Mouse (Mus musculus) kidney, postnatal 4 days (tissue): Measurements from ENCODE around the gene Lactbl1.

Source experiments
- DNase-seq, 2 experiments: peaks; one replicate each; pipeline ENCODE4 v3.0.0; 2021; ENCODE audit warnings: mixed read lengths in 2 of 2

Gene Lactbl1

DNA sequence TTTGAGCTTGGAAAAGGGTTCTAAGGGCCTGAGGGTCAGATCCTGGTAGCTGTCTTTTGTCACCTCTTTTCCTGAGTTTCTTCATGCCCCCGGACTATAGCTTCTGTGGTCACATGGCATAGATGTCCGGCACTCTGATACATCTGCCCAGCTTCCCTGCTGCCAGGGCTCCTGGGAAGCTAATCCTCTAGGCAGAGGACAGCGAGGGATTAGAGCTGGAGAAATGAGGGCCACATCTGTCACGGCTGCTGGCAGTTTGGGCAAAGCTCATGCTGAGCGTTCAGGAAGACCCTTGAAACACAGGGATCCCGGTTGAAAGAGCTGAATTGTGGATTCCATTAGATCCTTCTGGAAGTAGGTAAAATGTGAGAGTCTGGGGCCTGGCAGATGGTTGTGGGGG lies at the start of gene Lactbl1:
TSS of gene Lactbl1 (plus strand) at position 234 of the 400 bp plus-strand sequence.
- DNase-seq = no peak

DNA sequence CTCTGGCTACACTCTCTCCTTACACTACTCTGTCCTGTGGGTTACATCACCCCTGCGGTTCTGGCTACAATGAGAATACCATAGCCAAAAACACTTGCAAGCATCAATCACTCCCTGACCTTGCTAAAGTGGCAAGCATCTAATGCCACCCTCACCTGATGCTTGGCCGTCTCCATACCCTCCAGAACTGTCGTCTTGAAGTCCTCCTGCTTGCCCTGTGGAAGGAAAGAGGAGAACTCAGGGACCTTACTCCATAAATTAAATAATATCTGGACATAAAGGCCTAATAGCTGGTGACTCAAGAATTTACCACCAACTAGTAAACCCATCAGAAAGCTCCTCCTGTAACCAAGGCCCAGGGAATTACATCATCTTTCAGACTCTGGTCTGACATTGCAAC lies 40.5 kb upstream of the Lactbl1 start:
- no peak for DNase-seq

DNA sequence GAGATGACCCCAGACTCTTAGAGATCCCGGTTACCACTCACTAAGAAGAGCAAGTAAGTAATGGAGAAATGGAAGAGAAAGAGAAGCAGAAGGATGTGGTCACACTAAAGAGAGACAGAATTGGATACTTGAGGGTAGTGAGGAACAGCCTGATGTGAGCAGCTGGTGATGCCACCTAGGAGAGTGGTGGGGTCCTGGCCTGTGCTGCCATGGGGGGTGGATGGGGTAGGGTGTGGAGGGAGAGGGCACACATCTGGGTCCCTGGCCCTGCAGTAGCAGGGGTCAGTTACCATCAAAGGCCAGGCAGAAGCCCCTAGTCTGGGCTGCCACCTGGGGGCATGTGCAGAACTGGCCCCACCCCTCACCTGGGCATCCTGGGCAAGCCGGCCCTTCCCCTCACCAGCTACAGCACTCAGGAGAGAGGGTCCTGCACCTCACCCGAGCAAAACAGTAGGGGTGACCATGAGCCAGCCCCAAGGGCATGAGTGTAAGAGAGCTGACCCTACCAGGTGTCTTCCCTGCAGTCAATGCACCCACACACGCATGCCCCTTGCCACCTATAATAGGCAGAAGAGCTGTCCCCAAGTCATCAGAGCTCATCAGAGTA lies 35.1 kb upstream of the Lactbl1 start:
- DNase-seq = no peak

DNA sequence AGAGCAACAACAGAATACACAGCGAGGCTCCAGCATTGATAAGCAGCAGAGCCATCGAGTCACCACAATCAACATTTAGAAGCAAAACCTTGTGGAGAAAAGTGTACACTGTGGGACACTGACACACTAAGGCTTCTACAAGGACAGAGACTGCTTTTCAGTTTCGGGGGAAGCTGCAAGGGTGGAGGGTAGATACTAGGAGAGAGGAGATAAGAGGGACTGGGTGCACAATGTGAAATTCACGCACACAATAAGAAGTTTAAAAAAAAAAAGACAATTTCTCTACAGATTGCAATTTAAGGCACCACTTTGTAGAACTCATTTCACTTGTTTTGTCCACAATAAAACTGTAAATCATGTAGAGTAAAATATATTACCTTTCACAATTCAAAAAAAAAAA lies 34.4 kb upstream of the Lactbl1 start:
- no peak for DNase-seq

DNA sequence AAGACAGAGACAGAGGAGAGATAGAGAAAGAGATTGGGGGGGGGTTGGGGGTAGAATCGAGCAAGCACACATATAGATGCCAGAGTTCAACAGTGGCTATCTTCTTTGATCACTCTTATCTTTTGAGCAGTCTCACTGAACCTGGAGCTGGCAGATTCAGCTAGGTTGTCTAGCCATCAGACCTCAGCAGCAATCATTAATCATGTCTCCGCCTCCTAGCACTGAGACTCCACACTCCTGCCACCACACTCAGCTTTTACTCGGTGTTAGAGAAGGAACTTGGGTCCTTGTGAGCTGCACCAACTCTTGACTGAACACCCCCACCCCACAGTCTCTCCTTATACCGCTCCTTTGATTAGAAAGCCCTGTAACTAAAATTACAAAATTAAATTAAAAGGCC lies 30.3 kb upstream of the Lactbl1 start:
- no peak for DNase-seq

DNA sequence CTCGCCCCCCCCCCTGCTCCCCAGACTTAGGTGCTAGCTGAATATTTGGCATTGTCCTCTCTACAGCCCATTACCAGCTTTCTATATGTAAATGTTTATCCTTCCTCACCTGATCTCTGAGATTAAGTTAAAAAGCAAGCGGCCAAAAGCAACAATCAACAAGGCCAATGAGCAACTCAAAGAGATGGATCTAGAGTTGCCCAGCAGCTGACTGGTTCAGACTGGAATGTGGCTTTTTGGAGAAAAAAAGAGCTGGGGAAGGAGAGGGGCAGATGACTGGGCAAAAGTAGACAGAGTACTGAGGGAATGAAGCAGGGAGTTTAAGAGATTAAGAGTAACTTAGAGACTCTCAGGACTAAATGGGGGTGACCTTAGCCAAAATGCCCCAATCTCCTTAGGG lies 28.4 kb upstream of the Lactbl1 start:
- no peak for DNase-seq

DNA sequence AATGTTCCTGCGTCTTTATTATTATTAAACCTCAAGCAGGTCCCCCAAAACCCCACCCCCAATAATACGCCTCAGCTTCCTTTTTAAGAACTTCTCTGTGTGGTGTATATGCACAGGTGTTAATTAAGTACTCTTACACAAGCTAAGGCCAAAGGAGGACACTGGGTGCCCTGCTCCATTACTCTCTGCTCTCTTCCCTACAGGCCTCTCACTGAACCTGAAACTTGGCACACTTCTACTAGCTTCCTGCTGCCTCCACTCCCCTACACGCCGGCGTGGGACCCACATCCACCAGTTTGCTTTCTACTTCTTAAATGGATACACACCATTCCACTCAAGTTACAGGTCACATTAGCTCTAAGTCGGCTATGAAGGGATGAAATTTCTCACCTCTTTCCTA lies 27.2 kb upstream of the Lactbl1 start:
- peak; percentile 41 to 57 for DNase-seq

DNA sequence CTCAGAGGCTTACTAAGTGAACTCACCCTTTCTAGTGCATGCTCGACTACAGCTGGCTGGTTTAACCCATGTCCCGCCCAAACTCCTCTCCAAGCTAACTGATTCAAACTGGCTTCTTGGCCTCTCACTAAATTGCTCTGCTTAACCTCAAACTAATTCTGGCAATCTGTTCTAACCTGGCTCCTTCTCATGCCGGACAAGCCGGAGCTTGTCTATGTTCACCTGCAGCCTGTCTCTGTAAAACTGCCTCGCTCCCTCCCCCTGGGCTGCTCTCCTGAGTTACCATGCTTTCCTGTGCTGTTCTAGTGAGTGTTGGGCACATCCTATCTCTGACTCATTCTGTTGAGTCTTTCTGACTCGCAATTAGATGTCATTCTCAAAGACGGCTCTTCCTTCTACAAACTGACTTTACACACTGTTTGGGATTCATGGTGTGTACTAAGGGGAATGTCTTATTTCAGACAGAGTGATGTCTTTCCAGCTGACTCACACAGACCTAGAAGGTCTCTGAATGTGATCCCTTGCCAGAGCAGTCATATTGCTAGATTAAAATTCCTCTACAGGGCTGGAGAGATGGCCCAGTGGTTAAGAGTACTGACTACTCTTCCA lies 24.0 kb upstream of the Lactbl1 start:
- no peak for DNase-seq

DNA sequence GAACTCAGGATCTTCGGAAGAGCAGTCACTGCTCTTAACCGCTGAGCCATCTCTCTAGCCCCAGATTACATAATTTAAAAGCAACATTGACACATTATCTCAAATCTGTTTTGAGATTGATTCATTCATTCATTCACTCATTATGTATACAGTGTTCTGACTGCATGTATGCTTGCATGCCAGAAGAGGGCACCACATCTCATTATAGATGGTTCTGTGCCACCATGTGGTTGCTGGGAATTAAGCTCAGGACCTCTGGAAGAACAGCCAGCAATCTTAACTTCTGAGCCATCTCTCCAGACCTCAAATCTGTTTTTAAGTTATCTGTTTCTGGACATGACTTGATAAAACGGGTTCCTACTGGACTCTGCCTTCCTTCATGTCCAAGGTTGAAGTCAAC lies 22.6 kb upstream of the Lactbl1 start:
- no peak for DNase-seq

DNA sequence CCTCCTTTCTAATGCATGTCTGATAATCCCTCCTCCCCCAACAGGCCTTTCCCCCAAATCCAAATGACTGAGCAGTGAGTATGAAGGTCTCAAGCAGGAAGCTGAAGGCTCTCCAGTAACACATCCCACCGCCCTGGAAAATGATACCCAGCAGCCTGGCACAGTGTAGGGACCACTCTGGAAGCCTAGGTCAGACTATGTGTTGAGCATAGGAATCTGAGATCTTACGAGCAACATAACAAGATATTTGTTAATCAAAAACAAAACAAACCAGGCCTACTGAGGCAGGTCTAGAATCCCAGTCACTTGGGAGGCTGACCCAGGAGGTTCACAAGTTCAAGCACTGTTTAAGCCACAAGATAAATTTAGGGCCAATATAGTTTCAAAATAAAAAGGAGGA lies 21.9 kb upstream of the Lactbl1 start:
- no peak for DNase-seq

DNA sequence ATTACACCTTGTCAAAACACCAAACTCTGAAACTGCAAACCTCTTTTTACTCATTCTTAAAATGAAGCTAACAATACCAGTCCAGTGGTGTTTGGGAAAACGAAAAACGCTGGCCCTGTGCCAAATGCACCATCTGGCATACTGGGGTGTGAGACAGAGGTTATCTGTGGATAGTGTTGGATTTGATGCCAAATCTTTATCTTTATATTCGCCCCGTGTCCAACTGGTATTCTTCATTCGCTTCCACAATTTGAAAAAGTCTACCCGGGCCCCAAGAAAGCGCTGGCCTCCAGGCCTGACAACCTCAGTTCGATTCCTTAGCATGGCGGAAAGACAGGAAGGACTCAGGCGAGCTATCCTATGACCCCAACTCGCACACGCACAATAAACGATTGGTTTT lies 20.9 kb upstream of the Lactbl1 start:
- DNase-seq = peak; percentile 78 to 83

DNA sequence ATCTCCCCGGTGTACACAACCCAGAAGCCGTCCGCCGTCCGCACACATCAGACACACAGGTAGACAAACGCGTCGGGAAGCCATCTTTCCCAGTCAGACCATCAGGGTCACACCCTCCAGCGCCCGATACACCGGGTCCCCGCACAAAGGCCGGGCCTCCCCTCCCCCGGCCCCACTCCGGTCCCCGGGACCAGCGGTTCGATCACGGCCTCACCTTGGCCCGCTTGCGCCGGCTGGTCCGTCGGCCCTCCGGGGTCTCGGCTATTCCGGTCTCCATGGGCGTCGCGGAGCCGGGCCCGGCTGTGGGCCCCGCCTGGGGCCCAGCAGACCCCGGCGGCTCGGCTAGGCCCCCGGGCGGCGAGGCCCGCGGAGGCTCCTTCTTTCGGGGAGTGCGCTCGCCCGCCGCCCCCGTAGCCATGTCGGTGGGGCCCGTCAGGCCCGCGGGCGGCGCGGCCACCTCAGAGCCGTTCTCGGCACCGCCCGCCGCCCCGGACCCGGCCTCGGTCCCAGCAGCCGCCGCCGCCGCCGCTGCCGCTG lies 20.3 kb upstream of the Lactbl1 start:
- peak; percentile 55 to 72 for DNase-seq

DNA sequence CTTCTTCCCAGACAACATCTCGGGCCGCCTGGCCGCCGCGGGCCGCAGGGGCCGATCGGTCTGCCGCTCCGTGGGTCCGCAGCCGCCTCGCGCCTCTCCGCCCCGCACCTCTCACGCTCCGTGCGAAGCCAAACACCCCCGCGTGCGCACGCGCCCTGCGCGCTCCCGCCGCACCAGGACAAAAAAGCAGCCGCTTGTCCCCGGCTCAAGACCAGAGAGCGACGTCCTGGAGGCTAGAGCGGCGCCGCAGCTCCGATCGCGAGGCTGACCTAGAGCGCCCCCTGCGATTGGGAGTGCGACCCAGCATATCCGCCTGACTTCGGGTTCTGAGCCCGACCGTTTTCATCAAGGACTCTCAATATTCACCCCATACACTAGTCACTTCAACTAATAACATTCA lies 19.9 kb upstream of the Lactbl1 start, which contains the start of gene Kdm1a:
TSS of gene Kdm1a (minus strand) at position 156 of the 400 bp plus-strand sequence.
- peak; percentile 98 to 99 for DNase-seq

DNA sequence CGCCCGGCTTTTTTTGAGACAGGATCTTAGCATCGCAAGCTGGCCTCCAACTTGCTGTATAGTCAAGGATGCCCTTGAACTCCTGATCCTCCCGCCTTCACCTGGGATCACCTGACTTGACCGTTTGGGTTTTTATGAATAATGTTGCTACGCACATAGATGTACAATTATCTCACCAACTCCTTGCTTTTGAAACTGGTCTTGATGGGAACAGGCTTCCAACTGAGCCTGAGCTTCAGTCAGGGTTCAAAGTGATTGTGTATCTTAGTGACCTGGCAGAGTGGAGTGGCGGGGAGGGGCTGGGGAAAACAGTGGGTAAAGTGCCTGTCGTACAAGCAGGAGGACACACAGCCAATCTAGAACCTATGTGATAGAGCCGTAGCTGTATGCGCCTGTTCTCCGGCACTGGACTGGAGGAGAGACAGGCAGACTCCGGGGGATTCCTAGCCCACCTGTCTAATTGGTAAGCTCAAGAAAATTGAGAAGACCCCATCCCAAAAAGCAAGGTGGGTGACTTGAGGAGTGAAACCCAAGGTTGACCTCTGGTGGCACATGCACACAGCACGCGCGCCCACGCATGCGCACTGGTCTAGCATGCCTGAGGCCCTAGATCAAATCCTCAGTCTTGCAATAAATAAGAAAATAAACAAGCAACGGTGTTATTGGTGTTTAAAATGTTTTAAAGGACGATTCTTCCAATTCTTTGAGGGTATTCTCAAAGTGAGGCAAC lies 16.5 kb upstream of the Lactbl1 start:
- no peak for DNase-seq

DNA sequence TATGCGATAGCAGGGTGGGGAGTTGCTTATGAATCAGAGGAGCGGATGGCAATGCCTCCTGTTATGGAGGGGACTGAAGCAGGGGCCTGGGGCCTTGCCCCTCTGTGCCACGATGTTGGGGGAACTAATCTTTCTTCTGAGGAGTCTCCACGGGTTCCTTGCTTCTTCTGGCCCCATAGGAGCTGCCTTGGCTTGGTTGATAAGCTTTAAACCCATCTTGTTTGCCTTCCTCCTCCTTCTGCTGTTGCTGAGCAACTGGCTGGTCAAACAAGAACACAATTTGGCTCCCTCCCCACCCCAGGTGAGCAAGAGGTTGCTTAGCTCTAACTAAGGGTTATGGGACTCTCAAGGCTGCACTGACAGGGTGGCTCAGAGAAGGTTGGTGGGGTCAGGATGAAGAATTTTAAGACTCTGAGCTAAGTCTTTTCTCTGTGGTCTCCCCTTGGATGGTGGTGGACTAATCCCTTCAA lies 12.0 kb upstream of the Lactbl1 start, which contains the start of gene Tex46:
TSS of gene Tex46 (plus strand) at position 51 of the 470 bp plus-strand sequence.
- no peak for DNase-seq

DNA sequence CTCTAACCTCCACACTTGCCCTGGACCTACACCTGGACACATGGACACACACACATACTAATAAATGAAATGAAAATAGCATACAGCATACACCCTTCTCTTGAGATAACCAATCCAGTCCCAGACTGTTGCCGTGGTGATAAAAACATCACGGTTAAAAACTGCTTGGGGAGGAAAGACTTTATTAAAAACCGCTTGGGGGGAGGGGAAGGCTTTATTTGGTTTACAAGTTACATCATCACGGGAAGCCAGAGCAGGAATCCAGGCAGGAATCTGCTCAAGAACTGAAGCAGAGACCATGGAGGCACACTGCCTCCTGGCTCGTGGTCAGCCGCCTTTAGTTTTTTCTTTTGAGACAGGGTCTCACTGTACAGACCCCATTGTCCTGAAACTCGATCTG lies 8.8 kb upstream of the Lactbl1 start:
- no peak for DNase-seq

DNA sequence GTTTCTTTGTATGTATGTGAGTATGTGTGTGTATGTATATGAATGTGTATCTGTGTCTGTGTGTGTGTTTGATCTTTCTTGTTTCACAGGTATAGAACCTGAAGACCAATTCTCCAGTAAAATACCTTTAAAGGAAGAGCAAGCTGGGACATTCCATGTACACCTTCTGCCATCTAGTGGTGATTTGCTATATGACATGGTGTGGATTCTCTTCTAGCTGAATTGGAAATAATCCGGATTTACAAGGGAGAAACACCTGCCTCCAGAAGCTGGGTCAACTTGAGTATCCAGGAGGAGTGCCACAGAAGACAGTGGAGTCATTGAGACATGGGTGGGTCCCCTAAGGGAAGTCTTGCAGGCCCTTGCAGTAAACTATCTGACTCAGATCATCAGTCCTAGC lies 1.1 kb upstream of the Lactbl1 start:
- peak in 1 of 2 experiments; percentile 26 for DNase-seq

DNA sequence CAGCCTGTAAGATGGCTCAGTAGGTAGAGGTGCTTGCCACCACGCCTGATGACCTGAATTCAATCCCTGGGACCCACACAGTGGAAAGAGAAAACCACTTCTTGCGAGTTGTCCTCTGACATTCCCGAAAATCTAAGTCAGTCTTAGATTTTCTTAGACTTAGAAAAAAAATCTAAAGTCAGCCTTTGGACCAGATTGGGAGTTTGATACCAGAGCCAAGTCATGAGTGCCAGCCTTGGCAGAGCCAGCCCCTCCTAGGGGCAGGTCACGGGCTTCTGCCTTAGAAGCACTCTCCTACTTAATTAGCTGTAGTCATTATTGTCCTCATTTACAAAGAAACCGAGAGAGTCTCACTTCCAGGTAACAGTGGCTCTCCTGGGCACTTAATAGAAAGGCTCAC lies 465 bp upstream of the Lactbl1 start:
- DNase-seq = no peak

DNA sequence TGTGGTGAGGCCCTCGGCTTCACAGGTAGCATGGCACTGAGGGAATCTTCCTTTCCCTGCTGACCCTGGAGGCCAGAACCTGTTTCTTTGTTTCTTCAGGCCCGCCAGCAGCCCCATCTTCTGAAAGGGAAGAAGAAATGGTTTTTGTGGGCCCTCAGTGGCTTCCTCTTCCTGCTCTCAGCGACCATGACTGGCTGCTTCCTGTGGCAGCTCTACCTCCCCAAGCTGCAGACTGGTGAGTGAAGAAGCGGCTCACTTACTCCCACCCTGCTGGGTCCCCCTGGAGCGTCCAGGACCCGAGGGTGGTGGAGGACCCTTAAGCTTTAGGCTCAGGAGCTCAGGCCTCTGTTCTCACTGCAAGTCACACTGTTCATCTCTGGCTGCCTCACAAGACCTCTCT lies 4.2 kb downstream of the Lactbl1 start:
- no peak for DNase-seq

DNA sequence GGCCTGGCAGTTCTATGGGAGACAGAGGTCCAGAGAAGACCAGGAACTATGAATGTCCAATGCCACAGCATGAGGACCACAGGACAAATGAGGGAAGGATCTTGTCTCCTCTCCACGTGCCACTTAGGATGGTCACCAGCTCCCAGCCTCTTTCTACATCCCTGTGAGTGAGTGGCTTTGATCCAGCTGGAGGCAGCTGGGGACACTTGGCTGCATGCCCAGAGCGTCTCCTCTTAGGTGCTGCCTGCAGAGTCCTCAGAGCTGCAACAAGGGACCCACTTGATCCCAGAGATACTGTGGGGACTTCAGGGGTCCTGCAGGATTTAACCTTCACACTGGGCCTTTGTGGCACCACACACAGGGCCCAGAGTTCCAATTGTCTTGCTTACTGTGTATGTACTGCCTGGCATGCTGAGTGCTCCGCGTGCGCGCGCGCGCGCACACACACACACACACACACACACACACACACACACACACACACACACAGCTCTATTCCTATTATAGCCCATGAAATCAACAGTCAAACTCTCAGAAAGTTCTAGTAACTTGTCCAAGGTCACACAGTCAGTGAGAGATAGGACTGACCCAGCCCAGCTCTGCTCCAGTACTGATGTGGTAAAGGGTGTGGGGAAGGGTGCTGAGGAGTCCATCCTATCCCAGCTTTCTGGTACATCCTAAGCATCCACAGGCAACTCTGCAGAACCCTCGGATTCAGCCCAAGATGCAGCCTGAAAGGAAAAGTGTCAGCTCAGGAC lies 9.0 kb downstream of the Lactbl1 start:
- DNase-seq = peak; percentile 37 to 58

DNA sequence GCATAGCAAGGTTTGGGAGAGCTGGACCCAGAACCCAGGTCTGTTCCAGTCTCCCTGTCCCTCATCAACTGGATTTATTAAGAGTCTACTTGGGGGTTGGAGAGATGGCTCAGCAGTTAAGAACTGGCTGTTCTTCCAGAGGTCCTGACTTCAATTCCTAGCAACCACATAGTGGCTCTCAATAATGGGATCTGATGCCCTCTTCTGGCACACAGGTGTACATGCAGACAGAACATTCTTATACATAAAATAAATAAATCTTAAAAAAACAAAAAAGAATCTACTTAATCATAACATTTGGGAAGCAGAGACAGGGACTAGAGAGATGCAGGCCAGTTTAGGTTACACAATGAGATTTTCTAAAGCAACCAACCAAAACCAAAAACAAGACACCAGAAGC lies 13.6 kb downstream of the Lactbl1 start:
- no peak for DNase-seq

DNA sequence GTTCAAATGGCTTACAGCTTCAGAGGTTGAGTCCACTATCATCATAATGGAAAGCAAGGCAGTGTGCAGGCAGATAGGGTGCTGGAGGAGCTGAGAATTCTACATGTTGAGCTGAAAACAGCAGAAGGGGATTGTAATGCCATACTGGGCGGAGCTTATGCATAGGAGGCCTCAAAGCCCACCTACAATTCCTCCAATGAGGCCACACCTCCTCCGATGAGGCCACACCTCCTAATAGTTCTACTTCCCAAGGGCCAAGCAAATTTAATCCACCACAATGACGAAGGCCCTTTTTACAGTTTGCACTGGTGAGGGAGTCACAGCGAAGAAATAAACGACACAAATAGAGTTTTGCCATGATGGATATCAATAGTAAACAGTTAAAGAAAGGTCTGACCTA lies 14.1 kb downstream of the Lactbl1 start:
- no peak for DNase-seq

DNA sequence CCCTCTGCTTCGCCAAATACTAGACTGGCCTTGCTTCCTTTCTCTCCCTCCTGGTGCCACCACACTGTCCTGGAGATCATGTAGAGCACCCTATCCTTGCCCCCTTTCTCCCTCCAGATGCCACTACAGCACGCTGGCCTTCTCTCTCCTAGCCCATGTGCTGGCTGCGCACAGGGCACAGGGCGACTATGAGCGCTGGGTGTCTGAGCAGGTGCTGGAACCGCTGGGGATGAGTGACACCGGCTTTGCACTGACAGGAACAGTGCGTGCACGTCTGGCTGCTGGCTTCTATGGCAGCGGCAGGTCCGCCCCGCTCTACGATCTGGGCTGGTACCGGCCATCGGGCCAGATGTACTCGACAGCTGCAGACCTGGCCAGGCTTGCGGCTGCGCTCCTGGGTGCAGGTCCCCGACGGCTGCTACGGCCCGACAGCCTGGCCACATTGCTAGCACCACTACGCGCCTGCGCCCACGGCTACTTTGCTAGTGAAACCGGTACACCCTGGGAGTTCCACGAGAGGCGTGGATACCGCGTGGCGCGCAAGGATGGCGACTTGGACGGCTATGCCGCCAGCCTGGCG lies 14.7 kb downstream of the Lactbl1 start:
- DNase-seq = no peak
